Mouse (Mus musculus): Measurements from ENCODE around the gene Prr5.

- peak; percentile 92 for TF ChIP-seq CTCF (conservative IDR thresholded peaks at IDR 0.05; ENCODE audit: insufficient read depth, insufficient read length, low read depth, low read length)
- TF ChIP-seq POLR2A (IDR thresholded peaks at IDR 0.05; ENCODE audit: low read depth, low read length) = no peak
Measured at GRCm38 (mm10) chr15:84700147-84700794, 30.9 kb downstream of the Prr5 start.
